Mouse (Mus musculus) inflammation-experienced regulatory T-cells (primary cell): Measurements from ENCODE around the gene Ecpas. TPM values are rescaled to one million over a fixed set of nuclear protein-coding genes. Genes with fewer than 3 reads are reported as not detected.

ENCODE experiments used
- polyA plus RNA-seq, 2 experiments: library from polyadenylated mRNA; unstranded; fragments of 100-300 nt; shearing (Covaris generic); gene quantifications; one replicate each; pipeline ENCODE4 v1.2.1; 2017

The Ecpas gene
- polyA plus RNA-seq, result 10 to 100 TPM; 45.0 to 61.3 TPM

DNA sequence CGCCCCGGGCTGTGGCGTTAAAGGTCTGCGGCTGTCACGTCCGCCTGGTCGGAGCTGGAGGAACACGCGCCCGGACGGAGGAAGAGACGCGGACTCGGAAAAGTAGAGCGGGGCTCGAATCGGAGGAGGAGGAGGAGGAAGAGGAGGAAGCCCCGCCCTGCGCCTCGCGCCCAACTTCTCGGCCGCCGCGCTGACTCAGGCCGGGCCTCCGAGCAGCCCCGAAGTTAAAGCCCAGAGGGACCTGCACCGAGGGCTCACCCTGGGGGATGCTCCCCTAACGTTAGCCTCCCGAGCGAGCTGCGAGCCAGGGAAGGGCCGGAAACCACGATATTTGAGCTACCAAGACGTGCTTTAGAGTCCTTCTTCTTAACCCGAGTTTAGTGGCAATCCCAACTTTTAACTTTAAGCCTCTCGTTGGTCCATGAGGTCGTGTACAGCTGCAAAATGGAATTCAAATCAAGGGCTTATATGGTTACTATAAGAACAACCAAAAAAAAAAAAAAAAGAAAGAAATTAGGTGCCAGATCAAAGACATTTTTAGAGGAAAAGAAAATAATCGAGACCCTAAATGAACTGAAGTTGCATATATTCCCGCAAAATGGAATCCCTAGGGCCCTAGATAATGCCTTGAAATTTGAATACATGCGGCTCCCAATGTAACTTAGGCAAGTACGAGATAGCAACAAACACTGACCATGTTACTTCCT is at the start of gene Ecpas:
Gene Ecpas (minus strand): TSS at position 121 of the 707 bp plus-strand sequence.

DNA sequence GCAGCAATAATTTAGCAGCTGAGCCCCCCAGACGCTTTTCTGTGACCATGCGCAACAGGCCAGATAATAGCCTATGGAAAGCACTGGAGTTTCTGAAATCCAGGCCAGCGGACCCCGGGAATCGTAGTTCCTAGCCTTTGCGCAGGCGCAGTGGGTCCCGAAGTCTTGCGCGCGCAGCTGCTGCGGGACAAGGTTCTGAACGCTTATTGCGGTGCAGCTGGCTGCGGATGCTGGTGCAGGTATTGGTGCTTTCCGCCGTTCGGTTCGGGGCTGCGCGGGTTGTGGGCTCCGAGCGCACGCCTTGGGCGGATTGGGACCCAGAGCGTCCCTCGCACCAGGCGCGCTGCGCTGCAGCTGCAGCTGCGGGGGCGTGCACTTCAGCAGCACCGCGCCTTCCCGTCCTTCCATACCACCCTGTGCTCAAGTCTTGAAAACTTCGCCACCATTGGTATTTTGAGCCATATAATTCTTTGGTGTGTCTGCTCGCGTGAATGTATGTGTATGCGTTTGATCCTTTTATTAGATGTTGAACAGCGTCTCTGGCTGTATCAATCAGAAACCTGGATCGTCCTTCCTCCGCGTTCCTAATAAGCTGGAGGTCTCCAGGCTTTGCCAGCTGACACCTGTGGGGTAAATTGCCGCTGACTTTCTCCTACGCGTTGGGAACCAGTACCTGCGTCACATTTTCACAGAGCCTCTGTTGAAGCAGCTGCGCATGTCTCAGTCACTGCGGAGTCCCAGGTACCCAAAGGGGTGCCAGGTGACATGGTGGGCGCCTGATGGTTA is 31.1 kb upstream of the Ecpas start, which contains the start of gene Zkscan16:
Gene Zkscan16 (plus strand): TSS at position 209 of the 786 bp plus-strand sequence.

DNA sequence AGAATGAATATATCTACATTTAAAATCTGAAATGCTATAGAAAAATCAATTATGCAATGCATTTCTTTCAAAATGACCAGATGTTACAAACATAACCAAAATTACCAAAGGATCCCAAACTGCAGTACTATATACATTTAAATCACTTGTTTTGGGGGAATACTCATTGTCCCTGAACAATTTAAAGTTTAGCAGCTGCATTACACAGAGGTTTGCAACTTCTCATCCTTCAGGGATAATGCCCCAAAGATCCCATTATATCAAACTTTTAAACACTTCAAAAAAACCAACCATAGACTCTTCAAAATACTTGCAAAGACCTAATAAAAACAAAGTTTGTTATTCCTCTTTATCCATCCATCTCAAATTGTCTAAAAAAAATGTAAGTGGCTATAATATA is 124.9 kb downstream of the Ecpas start, which contains the start of gene Olfr267:
Gene Olfr267 (minus strand): TSS at position 101 of the 400 bp plus-strand sequence.

Other genes with a start within 250 kb of the Ecpas start
- not detected for gene Olfr267, start 125.0 kb downstream of the Ecpas start, polyA plus RNA-seq
- not detected for gene Zkscan16, start 30.9 kb upstream of the Ecpas start, polyA plus RNA-seq
- gene Ptgr1, start 74.4 kb upstream of the Ecpas start, polyA plus RNA-seq, result under 1 TPM in 1 of 2 experiments, not detected in 1; 0.13 TPM
- 1 to 10 TPM; 7.3 TPM for gene Dnajc25, start 82.3 kb upstream of the Ecpas start, polyA plus RNA-seq
- gene Gm20503, start 90.5 kb upstream of the Ecpas start, polyA plus RNA-seq, result 1 to 10 TPM; 5.6 to 6.1 TPM
- gene Gng10, start 122.3 kb upstream of the Ecpas start, polyA plus RNA-seq, result 100 to 1,000 TPM; 102 to 124 TPM
- under 1 TPM in 1 of 2 experiments, not detected in 1; 0.04 TPM for gene AI481877, start 226.2 kb upstream of the Ecpas start, polyA plus RNA-seq